Comparison of ENCODE assay signal across 15 mouse cellular contexts in the genomic region with DNA sequence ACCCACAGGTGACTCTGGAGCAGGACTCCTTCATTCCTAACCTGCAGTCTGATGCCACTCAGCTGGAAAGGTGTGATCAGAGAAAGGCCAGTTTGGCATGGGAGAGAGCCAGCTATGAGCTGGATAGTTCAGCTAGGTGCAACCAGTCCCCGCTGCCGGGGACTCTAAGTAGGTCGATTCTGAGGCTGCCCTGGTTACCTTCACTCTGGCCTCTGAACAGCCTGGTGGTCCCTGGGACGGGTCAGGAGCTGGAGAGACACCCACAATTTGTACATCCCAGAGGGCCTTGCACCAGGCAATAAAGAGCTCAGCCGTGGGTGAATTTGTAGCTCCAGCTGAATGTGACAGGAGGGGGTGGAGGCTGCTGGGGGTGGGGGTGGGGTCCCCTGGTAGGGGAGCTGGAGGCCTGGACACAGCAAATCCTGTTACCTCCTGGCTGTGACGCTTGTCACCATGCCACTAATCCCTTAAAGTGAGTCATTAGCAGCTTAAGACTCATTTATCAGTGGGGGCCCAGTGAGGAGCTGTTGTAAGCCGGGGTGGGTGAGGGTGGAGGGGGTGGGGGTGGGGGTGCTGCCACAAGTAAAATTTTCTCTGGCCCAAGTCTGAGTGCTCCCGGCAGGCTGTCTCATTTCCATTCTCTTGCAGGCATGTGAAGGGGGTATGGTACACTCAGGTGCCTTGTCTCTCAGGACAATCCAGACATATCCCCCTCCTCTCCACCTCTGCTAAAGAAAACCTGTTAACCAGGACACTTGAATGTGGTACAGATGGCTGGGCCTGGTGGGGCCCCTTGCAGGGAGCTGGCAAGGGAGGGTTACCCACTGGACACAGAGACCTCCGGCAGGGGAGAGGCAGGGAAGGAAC.
A peak's percentile ranks its signal among the peaks of the same experiment; 100 is the strongest.
DNase-seq lines count a peak whose midpoint lies in the region; ATAC-seq lines count a peak whose summit lies in the region.
"Had no signal": no experiment of that assay in that cellular context is flagged by ENCODE, and none has a peak within 500 bp of the region (broad histone marks: within the 10 kb centered on the region; RNA-seq: fewer than 3 reads in every experiment).

No protein-coding gene starts in this region.

- no peaks in the 10 kb centered on the region for H3K27me3 ChIP-seq in hindbrain, embryonic 12.5 days
- H3K27me3 ChIP-seq in hindbrain, embryonic 11.5 days (ENCODE audit: control insufficient read depth, insufficient read depth, low read length) = no peaks in the 10 kb centered on the region
- no peaks in the 10 kb centered on the region for H3K27me3 ChIP-seq in forebrain, embryonic 16.5 days (replicated peaks; ENCODE audit: control insufficient read depth, insufficient read depth, low read length)
- H3K27me3 ChIP-seq in midbrain, embryonic 11.5 days (ENCODE audit: control insufficient read depth, insufficient read depth, low read length) = peaks cover 27% of the 10 kb centered on the region
- H3K27me3 ChIP-seq: heart, embryonic 13.5 days had no signal

- H3K36me3 ChIP-seq in hindbrain, embryonic 12.5 days = no peaks in the 10 kb centered on the region
- no peaks in the 10 kb centered on the region for H3K36me3 ChIP-seq in hindbrain, embryonic 11.5 days (ENCODE audit: control insufficient read depth, insufficient read depth, low read length)
- H3K36me3 ChIP-seq in forebrain, embryonic 16.5 days (ENCODE audit: control insufficient read depth, insufficient read depth) = no peaks in the 10 kb centered on the region
- H3K36me3 ChIP-seq in midbrain, embryonic 11.5 days (ENCODE audit: control insufficient read depth, insufficient read depth, low read length) = no peaks in the 10 kb centered on the region

- H3K9ac ChIP-seq in hindbrain, embryonic 12.5 days = no peak overlapping the region
- H3K9ac ChIP-seq in hindbrain, embryonic 11.5 days (ENCODE audit: low read depth, low read length) = no peak overlapping the region
- 0 out of 2 replicates have a peak overlapping the region, but pooled peaks have one; percentile 13 for H3K9ac ChIP-seq in forebrain, embryonic 16.5 days (replicated peaks; ENCODE audit: low read depth, low read length)
- no peak overlapping the region for H3K9ac ChIP-seq in midbrain, embryonic 11.5 days (ENCODE audit: low read length)
- H3K9ac ChIP-seq: heart, embryonic 13.5 days had no signal

- no peak overlapping the region for H3K4me3 ChIP-seq in hindbrain, embryonic 12.5 days
- H3K4me3 ChIP-seq in hindbrain, embryonic 11.5 days (ENCODE audit: low read depth, low read length) = no peak overlapping the region
- H3K4me3 ChIP-seq in forebrain, embryonic 16.5 days (replicated peaks; ENCODE audit: low read length) = no peak overlapping the region
- H3K4me3 ChIP-seq in midbrain, embryonic 11.5 days (ENCODE audit: low read depth, low read length) = no peak overlapping the region
- H3K4me3 ChIP-seq: heart, embryonic 13.5 days had no signal

- no peak for DNase-seq in hindbrain, embryonic 11.5 days (ENCODE audit: low spot score)
- peak; percentile 84 for DNase-seq in midbrain, embryonic 11.5 days (ENCODE audit: low spot score, missing footprints)
- peak; percentile 90 for DNase-seq in retina, postnatal 1 day
- no peak for DNase-seq in thymus, postnatal 4 days
- DNase-seq in thymus, postnatal 0 days (ENCODE audit: low spot score) = no peak
- DNase-seq: B cell, adult 2 months; cerebellum, adult 11 months; kidney, adult 18-20 months; kidney, postnatal 36 days; right cerebral cortex, postnatal 14 days had no signal

- H3K9me3 ChIP-seq in hindbrain, embryonic 12.5 days (replicated peaks) = no peaks in the 10 kb centered on the region
- H3K9me3 ChIP-seq in hindbrain, embryonic 11.5 days (ENCODE audit: control insufficient read depth, low read length) = no peaks in the 10 kb centered on the region
- no peaks in the 10 kb centered on the region for H3K9me3 ChIP-seq in forebrain, embryonic 16.5 days (ENCODE audit: control insufficient read depth, low read length)
- H3K9me3 ChIP-seq in midbrain, embryonic 11.5 days (ENCODE audit: control insufficient read depth, low read length) = no peaks in the 10 kb centered on the region
- H3K9me3 ChIP-seq: heart, embryonic 13.5 days had no signal

- 58% methylated on average over 9 of the region's 9 CpGs for WGBS in hindbrain, embryonic 12.5 days
- 49% methylated on average over 9 of the region's 9 CpGs for WGBS in hindbrain, embryonic 11.5 days
- 14% methylated on average over 9 of the region's 9 CpGs for WGBS in forebrain, embryonic 16.5 days
- WGBS in midbrain, embryonic 11.5 days = 15% methylated on average over 9 of the region's 9 CpGs

- peaks cover 3% of the 10 kb centered on the region; the same call in 1 of the 2 replicates for H3K4me1 ChIP-seq in hindbrain, embryonic 12.5 days
- no peaks in the 10 kb centered on the region for H3K4me1 ChIP-seq in hindbrain, embryonic 11.5 days (replicated peaks; ENCODE audit: control insufficient read depth, insufficient read depth, low read length)
- peaks cover 23% of the 10 kb centered on the region for H3K4me1 ChIP-seq in forebrain, embryonic 16.5 days (replicated peaks; ENCODE audit: control insufficient read depth, insufficient read depth, low read length)
- H3K4me1 ChIP-seq in midbrain, embryonic 11.5 days (ENCODE audit: control insufficient read depth, insufficient read depth, low read length) = peaks cover 13% of the 10 kb centered on the region

- no peak overlapping the region for H3K27ac ChIP-seq in hindbrain, embryonic 12.5 days
- no peak overlapping the region for H3K27ac ChIP-seq in hindbrain, embryonic 11.5 days (ENCODE audit: low read depth, low read length)
- H3K27ac ChIP-seq in forebrain, embryonic 16.5 days (ENCODE audit: low read length) = no peak overlapping the region
- no peak overlapping the region for H3K27ac ChIP-seq in midbrain, embryonic 11.5 days (ENCODE audit: low read depth, low read length)
- H3K27ac ChIP-seq: heart, embryonic 13.5 days; macrophage had no signal

- peak; percentile 22; the same call in 1 of the 2 replicates for ATAC-seq in hindbrain, embryonic 12.5 days (ENCODE audit: low FRiP score)
- ATAC-seq in hindbrain, embryonic 11.5 days (ENCODE audit: low FRiP score) = no peak
- peak; percentile 36; the same call in 1 of the 2 replicates for ATAC-seq in forebrain, embryonic 16.5 days
- peak; percentile 58 for ATAC-seq in midbrain, embryonic 11.5 days (ENCODE audit: low FRiP score)
- ATAC-seq in CD4-positive, CD25-positive, alpha-beta regulatory T cell, adult 4 months = no peak

- no peak overlapping the region for H3K4me2 ChIP-seq in hindbrain, embryonic 12.5 days (replicated peaks)
- no peak overlapping the region for H3K4me2 ChIP-seq in hindbrain, embryonic 11.5 days (replicated peaks; ENCODE audit: low read depth, low read length)
- H3K4me2 ChIP-seq in forebrain, embryonic 16.5 days (ENCODE audit: low read length) = no peak overlapping the region
- no peak overlapping the region for H3K4me2 ChIP-seq in midbrain, embryonic 11.5 days
- H3K4me2 ChIP-seq: heart, embryonic 13.5 days had no signal

Comparison
In these comparisons a context has a peak if more than half of its experiments do, and no peak if none do; other contexts are left out.
1. ATAC-seq: peak in hindbrain, embryonic 12.5 days (single experiment), forebrain, embryonic 16.5 days (single experiment) and midbrain, embryonic 11.5 days (single experiment); none in hindbrain, embryonic 11.5 days (single experiment) and CD4-positive, CD25-positive, alpha-beta regulatory T cell, adult 4 months (single experiment).
2. DNase-seq: peak in midbrain, embryonic 11.5 days (single experiment) and retina, postnatal 1 day (single experiment); none in hindbrain, embryonic 11.5 days (single experiment), thymus, postnatal 4 days (single experiment) and thymus, postnatal 0 days (single experiment).